Mouse (Mus musculus) hindbrain, embryonic 11.5 days (tissue): ENCODE measurements at regions not wholly inside any gene's neighbourhood (a gene's known extent, or its start where the extent isn't known, plus 50 kb on each side); places are given as distances from the start of the nearest gene placed in this dataset.

Experiments
- ATAC-seq: fragments of 200-750 bp; cut with Nextera tagmentation; 2 replicates; pipeline ENCODE4 v1.8.0; 2017; ENCODE audit warnings: mild to moderate bottlenecking, moderate TSS enrichment, moderate library complexity; ENCODE audit not compliant: low FRiP score
- DNase-seq: peaks from one replicate; pipeline ENCODE4 v3.0.0-alpha.2; 2015; ENCODE audit warnings: low spot score
- H3K27ac ChIP-seq: fragments of 300-500 bp; sonication (generic); 2 replicates; pipeline ENCODE4 v1.5.1; 2014; ENCODE audit warnings: mild to moderate bottlenecking, low read depth, low read length
- H3K27me3 ChIP-seq: fragments of 300-500 bp; sonication (generic); 2 replicates; pipeline ENCODE4 v1.6.1; 2014; ENCODE audit warnings: mild to moderate bottlenecking, low read length, moderate library complexity, mixed read lengths; ENCODE audit not compliant: control insufficient read depth, insufficient read depth
- H3K36me3 ChIP-seq: fragments of 300-500 bp; sonication (generic); 2 replicates; pipeline ENCODE4 v1.6.1; 2014; ENCODE audit warnings: mild to moderate bottlenecking, low read length, moderate library complexity, mixed read lengths; ENCODE audit not compliant: control insufficient read depth, insufficient read depth
- H3K4me1 ChIP-seq: fragments of 300-500 bp; sonication (generic); replicated peaks from 2 replicates; pipeline ENCODE4 v1.6.1; 2014; ENCODE audit warnings: low read length, mixed read lengths; ENCODE audit not compliant: control insufficient read depth, insufficient read depth
- H3K4me2 ChIP-seq: fragments of 300-500 bp; sonication (generic); replicated peaks from 2 replicates; pipeline ENCODE4 v1.6.1; 2014; ENCODE audit warnings: mild to moderate bottlenecking, low read depth, low read length
- H3K4me3 ChIP-seq: fragments of 300-500 bp; sonication (generic); 2 replicates; pipeline ENCODE4 v1.5.1; 2014; ENCODE audit warnings: low read depth, low read length
- H3K9ac ChIP-seq: fragments of 300-500 bp; sonication (generic); 2 replicates; pipeline ENCODE4 v1.6.1; 2014; ENCODE audit warnings: low read depth, low read length
- H3K9me3 ChIP-seq: fragments of 300-500 bp; sonication (generic); 2 replicates; pipeline ENCODE4 v1.6.1; 2016; ENCODE audit warnings: low read length; ENCODE audit not compliant: control insufficient read depth
- WGBS: fragments of 180-500 bp; shearing (Covaris S2); extraction: QIAGEN DNeasy Blood & Tissue Kit; methylation state at CpG from one replicate; pipeline ENCODE4 v1.1.7; 2014; 5-methylcytosine and 5-hydroxymethylcytosine counted together

DNA sequence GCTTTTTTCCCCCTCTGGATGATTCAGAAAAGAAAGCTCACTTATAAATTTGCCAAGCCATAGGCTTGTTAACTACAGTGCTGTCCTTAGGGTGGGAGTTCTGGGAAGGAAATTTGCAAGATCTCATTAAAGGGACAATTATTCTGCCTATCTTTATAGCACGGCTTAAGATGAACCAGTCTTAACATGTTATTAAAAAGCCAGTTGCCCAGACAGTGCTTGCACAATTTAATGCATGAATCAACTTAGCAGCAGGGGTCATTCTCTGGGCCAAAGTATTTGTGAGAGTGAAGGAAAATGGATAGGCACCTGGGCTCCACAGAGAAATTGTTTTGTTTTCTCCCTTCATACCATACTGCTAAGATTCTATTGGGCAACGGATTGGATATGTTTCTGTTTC lies 733.0 kb upstream of the Edil3 start:
- ATAC-seq, result peak; percentile 30; the same call in 1 of the 2 replicates
- 43% methylated on average over 2 of the region's 2 CpGs for WGBS
- Histone ChIP-seq H3K27me3 (no peaks in the 10 kb centered on the region), H3K27ac (no peak overlapping the region), H3K4me3 (no peak overlapping the region), H3K9me3 (no peaks in the 10 kb centered on the region), H3K4me1 (no peaks in the 10 kb centered on the region), H3K4me2 (no peak overlapping the region), H3K9ac (no peak overlapping the region), H3K36me3 (no peaks in the 10 kb centered on the region)
- DNase-seq, result no peak
